Mouse (Mus musculus) G1E (cell line): Measurements from ENCODE around the gene Fam171b. TPM values are rescaled to one million over a fixed set of nuclear protein-coding genes. Genes with fewer than 3 reads are reported as not detected.

Experiments
- ATAC-seq: 2 replicates; pipeline ENCODE4 v1.8.0; 2016; ENCODE audit warnings: mild to moderate bottlenecking; ENCODE audit not compliant: insufficient number of reproducible peaks, poor library complexity, low FRiP score, severe bottlenecking; ENCODE audit errors: extremely low read depth
- DNase-seq: peaks from one replicate; pipeline ENCODE4 v3.0.0; 2012; ENCODE audit warnings: low spot score
- H3K27me3 ChIP-seq: 2 replicates; pipeline ENCODE4 v1.6.1; 2012; ENCODE audit warnings: mild to moderate bottlenecking, low read length, inconsistent platforms; ENCODE audit not compliant: insufficient read depth
- H3K36me3 ChIP-seq: replicated peaks from 2 replicates; pipeline ENCODE3; 2012; ENCODE audit warnings: mild to moderate bottlenecking, inconsistent platforms
- H3K4me1 ChIP-seq: 2 replicates; pipeline ENCODE4 v1.6.1; 2012; ENCODE audit warnings: low read depth, low read length, inconsistent platforms, mixed read lengths; ENCODE audit not compliant: insufficient read depth
- H3K4me3 ChIP-seq: 2 replicates; pipeline ENCODE4 v1.5.1; 2012; ENCODE audit warnings: low read depth, mild to moderate bottlenecking, inconsistent platforms, low read length, moderate library complexity, mixed read lengths
- H3K9me3 ChIP-seq: replicated peaks from 2 replicates; pipeline ENCODE4 v1.6.1; 2012; ENCODE audit warnings: inconsistent platforms
- CTCF ChIP-seq: IDR thresholded peaks from 2 replicates; pipeline ENCODE4 v1.5.1; 2012; ENCODE audit warnings: low read depth, low read length, inconsistent platforms, mixed read lengths
- GATA1 ChIP-seq: IDR thresholded peaks from 2 replicates; pipeline ENCODE4 v1.6.1; 2012; ENCODE audit warnings: borderline replicate concordance, low read length, inconsistent platforms, mixed read lengths
- GATA2 ChIP-seq: IDR thresholded peaks from 2 replicates; pipeline ENCODE4 v1.6.1; 2012; ENCODE audit warnings: low read depth, low read length, inconsistent platforms, borderline replicate concordance
- POLR2AphosphoS5 ChIP-seq: IDR thresholded peaks from 2 replicates; pipeline ENCODE4 v1.6.1; 2012; ENCODE audit warnings: low read depth, low read length, inconsistent platforms; ENCODE audit not compliant: insufficient replicate concordance
- TAL1 ChIP-seq: conservative IDR thresholded peaks from 2 replicates; pipeline ENCODE4 v1.6.1; 2012; ENCODE audit warnings: low read depth, low read length, inconsistent platforms, mixed read lengths
- polyA plus RNA-seq: library from polyadenylated mRNA; stranded (reverse); fragments of >175 nt; gene quantifications from 2 replicates; pipeline ENCODE4 v1.2.3, GENCODE M21; 2012
- total RNA-seq, 2 experiments: library from RNA; stranded (forward) in 1 of 2; stranded (reverse) in 1 of 2; fragments of 200-1000 nt in 1 of 2; fragments of >200 nt in 1 of 2; fragmentation: Nextera tagmentation in 1 of 2; gene quantifications; 2 replicates each; pipeline ENCODE4 v1.2.3; 2014 to 2017

Fam171b gene
- total RNA-seq (2014; fragmentation: Nextera tagmentation) (not detected in 2 replicates), total RNA-seq (2017) (under 0.01 and 1.0 TPM in 2 replicates), polyA plus RNA-seq (not detected in 2 replicates)

DNA sequence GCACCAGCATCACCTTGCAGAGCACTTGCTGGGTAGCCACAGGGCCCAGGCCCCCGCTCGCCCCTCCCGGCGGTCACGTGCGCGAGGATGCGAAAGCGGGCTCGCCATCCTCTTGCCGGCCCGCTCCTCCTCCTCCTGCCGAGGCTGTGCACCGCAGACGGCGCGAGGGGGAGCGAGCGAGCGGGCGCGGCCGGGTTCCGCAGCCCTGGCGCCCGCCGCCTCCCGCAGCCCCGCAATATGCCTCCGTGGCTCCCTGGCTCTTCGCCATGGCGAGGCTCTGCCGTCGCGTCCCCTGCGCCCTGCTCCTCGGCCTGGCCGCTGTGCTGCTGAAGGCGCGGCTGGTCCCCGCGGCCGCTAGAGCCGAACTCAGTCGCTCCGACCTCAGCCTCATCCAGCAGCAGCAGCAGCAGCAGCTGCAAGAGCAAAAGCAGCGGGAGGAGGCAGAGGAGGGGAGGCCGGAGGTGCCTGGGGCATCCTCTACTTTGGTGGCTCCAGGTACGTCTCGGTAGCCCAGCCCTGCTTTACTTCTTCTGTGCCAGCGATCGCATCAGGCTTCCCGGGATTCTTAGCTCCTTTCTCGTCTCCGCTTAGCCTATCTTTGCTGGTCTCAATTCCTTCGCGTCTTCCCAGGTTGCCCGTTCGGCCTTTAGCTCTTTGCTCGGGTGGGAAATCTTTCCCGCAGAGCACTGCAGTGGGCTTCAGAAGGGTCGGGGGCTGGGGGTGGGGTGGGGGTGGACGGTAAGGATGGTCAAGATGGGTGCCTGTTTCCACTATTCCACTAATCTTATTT lies at the start of gene Fam171b:
Gene Fam171b (plus strand): TSS at position 154 of the 790 bp plus-strand sequence.
- ATAC-seq (no peak), DNase-seq (no peak)
- no peak within 1 kb of the TSS; the same call in 1 of the 2 replicates for H3K4me3 ChIP-seq
- H3K36me3 ChIP-seq, result no peaks in the 10 kb centered on the region
- peaks cover 6% of the 10 kb centered on the region; the same call in 1 of the 2 replicates for H3K4me1 ChIP-seq
- H3K9me3 ChIP-seq, result no peaks in the 10 kb centered on the region; the same call in 1 of the 2 replicates
- peaks cover 9% of the 10 kb centered on the region; the same call in 1 of the 2 replicates for H3K27me3 ChIP-seq
- no peak for TF ChIP-seq POLR2AphosphoS5
- TF ChIP-seq TAL1, result no peak
- no peak for TF ChIP-seq GATA1
- TF ChIP-seq CTCF, result no peak
- no peak for TF ChIP-seq GATA2

DNA sequence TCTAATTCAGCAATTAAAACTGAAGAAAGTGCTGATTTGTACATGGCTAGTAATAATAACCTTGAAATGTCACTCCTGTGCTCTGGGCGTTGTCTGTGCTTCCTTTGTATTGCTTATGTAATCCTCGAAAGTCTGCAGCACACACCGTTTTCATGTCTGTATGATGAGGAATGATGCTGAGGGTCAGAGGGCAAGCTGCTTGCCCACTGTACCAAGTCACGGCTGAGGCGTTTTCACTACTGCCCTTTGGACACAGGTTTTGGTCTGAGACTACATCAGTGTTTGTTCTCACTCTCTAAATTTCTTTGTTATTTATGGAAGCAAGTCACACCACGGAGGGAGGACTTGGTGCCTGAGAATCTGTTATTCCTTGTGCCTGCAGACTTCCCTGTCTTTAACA lies 46.4 kb upstream of the Fam171b start:
- H3K9me3 ChIP-seq, result no peaks in the 10 kb centered on the region
- TF ChIP-seq POLR2AphosphoS5, result no peak
- no peak for TF ChIP-seq TAL1
- no peak for TF ChIP-seq CTCF
- TF ChIP-seq GATA1, result no peak
- no peak for TF ChIP-seq GATA2
- H3K4me1 ChIP-seq, result no peaks in the 10 kb centered on the region; the same call in 1 of the 2 replicates
- no peaks in the 10 kb centered on the region for H3K27me3 ChIP-seq
- no peak overlapping the region for H3K4me3 ChIP-seq
- peaks cover 54% of the 10 kb centered on the region for H3K36me3 ChIP-seq
- no peak for ATAC-seq
- DNase-seq, result no peak

DNA sequence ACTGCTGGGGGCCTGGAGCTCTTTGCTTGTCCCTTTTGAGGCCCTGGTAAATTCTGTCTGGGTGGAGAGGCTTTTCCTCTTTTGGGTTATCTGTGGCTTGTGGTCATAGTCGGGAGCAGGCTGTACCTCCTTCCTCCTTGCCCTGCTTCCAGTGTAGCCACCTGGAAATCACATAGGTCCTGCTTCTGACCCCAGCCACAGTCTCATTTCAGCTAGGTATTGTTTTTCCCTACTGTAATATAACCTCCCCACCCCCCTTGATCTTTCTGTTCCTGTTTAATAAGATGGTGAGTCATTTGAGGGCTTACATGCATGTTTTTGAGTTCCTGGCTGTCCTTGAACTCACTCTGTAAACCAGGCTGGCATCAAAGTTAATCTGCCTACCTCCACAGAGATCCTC lies 45.6 kb upstream of the Fam171b start:
- Histone ChIP-seq H3K27me3 (no peaks in the 10 kb centered on the region), H3K9me3 (no peaks in the 10 kb centered on the region), H3K4me3 (no peak overlapping the region), H3K36me3 (peaks cover 55% of the 10 kb centered on the region), H3K4me1 (no peaks in the 10 kb centered on the region; the same call in 1 of the 2 replicates)
- DNase-seq (no peak), ATAC-seq (no peak)
- no peak for TF ChIP-seq GATA1
- TF ChIP-seq TAL1, result no peak
- TF ChIP-seq POLR2AphosphoS5, result no peak
- TF ChIP-seq GATA2, result no peak
- no peak for TF ChIP-seq CTCF

DNA sequence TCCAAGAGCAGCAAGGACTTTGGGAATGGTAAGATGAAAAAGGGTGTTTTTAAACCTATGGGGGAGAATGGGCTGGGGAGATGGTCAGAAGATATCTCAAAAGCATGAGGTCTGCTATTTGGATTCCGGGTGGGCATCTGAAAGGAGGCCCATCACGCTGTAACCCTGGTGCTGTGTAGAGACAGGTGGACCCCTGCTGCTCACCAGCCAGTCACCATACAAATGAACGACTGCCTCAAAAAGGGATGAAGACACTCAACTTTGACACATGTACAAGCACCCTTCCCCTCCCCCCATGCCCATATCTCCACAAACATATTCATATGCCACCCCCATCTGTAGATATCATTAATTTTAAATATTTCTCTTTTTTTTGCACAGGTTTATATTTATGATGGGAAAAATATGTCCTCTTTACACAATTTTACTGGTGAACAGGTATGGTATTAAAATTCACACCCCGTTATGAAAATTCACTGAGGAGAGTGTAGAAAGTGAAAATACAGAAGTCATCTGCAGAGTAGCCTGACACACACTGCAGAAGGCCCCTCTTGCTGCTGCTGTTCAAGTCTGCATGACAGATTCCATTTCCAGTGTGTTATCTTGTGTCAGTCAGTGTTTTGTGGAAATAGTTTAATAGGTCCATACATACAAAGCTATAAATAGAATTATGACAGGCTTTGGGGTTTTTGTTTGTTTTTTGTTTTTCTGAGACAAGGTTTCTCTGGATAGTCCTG lies 44.0 kb upstream of the Fam171b start:
- no peak for DNase-seq
- no peak overlapping the region for H3K4me3 ChIP-seq

DNA sequence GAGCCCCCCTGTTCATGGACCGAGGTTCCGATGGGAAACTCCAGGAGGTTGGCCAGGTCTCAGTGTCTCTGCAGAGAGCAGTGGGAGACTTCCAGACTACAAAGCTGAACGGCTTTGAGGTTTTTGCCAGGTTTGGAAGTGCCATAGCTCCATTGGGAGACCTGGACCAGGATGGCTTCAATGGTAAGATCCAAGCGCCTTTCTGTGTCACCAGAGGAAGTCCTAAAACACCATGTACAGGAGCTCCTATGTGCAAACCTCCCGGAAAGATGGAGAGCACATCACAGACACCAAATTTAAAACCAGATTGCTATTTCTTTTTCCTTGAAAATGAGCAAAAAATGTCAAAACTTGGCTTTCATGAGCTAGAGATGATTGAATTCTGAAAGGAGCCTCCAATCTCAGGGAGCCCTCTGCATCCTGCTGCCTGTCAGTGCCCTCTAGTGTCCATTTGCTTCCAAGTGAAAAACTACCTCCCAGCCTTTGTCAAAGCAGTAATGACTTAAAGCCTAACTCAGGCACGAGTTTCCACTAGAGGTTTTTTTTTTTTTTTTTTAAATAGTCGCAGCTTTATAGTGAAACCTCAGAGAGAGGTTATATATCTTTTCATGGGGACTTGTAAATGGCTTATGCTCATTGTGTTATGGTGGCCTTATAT lies 41.2 kb upstream of the Fam171b start:
- peaks cover 61% of the 10 kb centered on the region for H3K36me3 ChIP-seq
- DNase-seq (peak; percentile 12), ATAC-seq (peak; percentile 83)
- TF ChIP-seq POLR2AphosphoS5, result no peak
- no peak for TF ChIP-seq CTCF
- TF ChIP-seq GATA1, result no peak
- no peak overlapping the region for H3K4me3 ChIP-seq
- no peaks in the 10 kb centered on the region for H3K9me3 ChIP-seq
- no peaks in the 10 kb centered on the region for H3K27me3 ChIP-seq
- H3K4me1 ChIP-seq, result no peaks in the 10 kb centered on the region; the same call in 1 of the 2 replicates

More for the DNA sequence above, 44.0 kb upstream of the Fam171b start:
- TF ChIP-seq GATA1, result no peak
- no peak for TF ChIP-seq GATA2
- TF ChIP-seq TAL1, result no peak
- TF ChIP-seq CTCF, result no peak
- TF ChIP-seq POLR2AphosphoS5, result no peak
- Histone ChIP-seq H3K27me3 (no peaks in the 10 kb centered on the region), H3K4me1 (no peaks in the 10 kb centered on the region; the same call in 1 of the 2 replicates), H3K9me3 (no peaks in the 10 kb centered on the region), H3K36me3 (peaks cover 57% of the 10 kb centered on the region)
- ATAC-seq, result no peak
